Mouse (Mus musculus) kidney, adult 2 months (tissue): ENCODE data around the gene Slc47a2.

Source experiments
- CTCF ChIP-seq: fragments of 200-500 bp; conservative IDR thresholded peaks from 2 replicates; pipeline ENCODE4 v1.5.1; 2011; ENCODE audit warnings: low read depth, mild to moderate bottlenecking, control low read depth, low read length, moderate library complexity, mixed read lengths; ENCODE audit not compliant: insufficient read depth, insufficient read length
- POLR2A ChIP-seq: fragments of 200-500 bp; IDR thresholded peaks from one replicate; pipeline ENCODE4 v1.6.1; 2011; ENCODE audit warnings: low read depth, low read length, control low read depth

GRCm38 (mm10) chr11:61296556-61296955, 46.1 kb downstream of the Slc47a2 start:
- TF ChIP-seq CTCF = no peak
- no peak for TF ChIP-seq POLR2A
